Mouse (Mus musculus) embryonic facial prominence, embryonic 15.5 days (tissue): ENCODE data around the gene Men1. TPM values are rescaled to one million over a fixed set of nuclear protein-coding genes. Genes with fewer than 3 reads are reported as not detected.
A peak's percentile ranks its signal among the peaks of the same experiment; 100 is the strongest.

Source experiments
- ATAC-seq: fragments of 200-750 bp; cut with Nextera tagmentation; 2 replicates; pipeline ENCODE4 v1.8.0; 2017; ENCODE audit warnings: low read depth, moderate TSS enrichment; ENCODE audit not compliant: insufficient number of reproducible peaks, low FRiP score, low TSS enrichment
- H3K27ac ChIP-seq: fragments of 300-500 bp; sonication (generic); replicated peaks from 2 replicates; pipeline ENCODE4 v1.5.1; 2015; ENCODE audit warnings: mild to moderate bottlenecking, inconsistent platforms
- H3K27me3 ChIP-seq: fragments of 300-500 bp; sonication (generic); 2 replicates; pipeline ENCODE4 v1.6.1; 2015; ENCODE audit warnings: inconsistent platforms
- H3K36me3 ChIP-seq: fragments of 300-500 bp; sonication (generic); 2 replicates; pipeline ENCODE4 v1.6.1; 2015; ENCODE audit warnings: mild to moderate bottlenecking, inconsistent platforms
- H3K4me1 ChIP-seq: fragments of 300-500 bp; sonication (generic); 2 replicates; pipeline ENCODE4 v1.6.1; 2015; ENCODE audit warnings: inconsistent platforms
- H3K4me2 ChIP-seq: fragments of 300-500 bp; sonication (generic); replicated peaks from 2 replicates; pipeline ENCODE4 v1.6.1; 2015; ENCODE audit warnings: mild to moderate bottlenecking, inconsistent platforms
- H3K4me3 ChIP-seq: fragments of 300-500 bp; sonication (generic); replicated peaks from 2 replicates; pipeline ENCODE4 v1.5.1; 2015; ENCODE audit warnings: mild to moderate bottlenecking, inconsistent platforms
- H3K9ac ChIP-seq: fragments of 300-500 bp; sonication (generic); 2 replicates; pipeline ENCODE4 v1.6.1; 2015; ENCODE audit warnings: inconsistent platforms
- H3K9me3 ChIP-seq: fragments of 300-500 bp; sonication (generic); replicated peaks from 2 replicates; pipeline ENCODE4 v1.6.1; 2016; ENCODE audit warnings: inconsistent platforms
- WGBS: fragments of 180-500 bp; shearing (Covaris S2); methylation state at CpG from one replicate; pipeline ENCODE4 v1.1.7; 2015; 5-methylcytosine and 5-hydroxymethylcytosine counted together
- polyA plus RNA-seq: library from polyadenylated mRNA; unstranded; fragments of >200 nt; fragmentation: Nextera tagmentation; extraction: Ambion mirVana; gene quantifications from 2 replicates; pipeline ENCODE4 v1.2.1, GENCODE M21; 2015

Gene Men1
- polyA plus RNA-seq, 1 experiment from 2014 or later, result 91.7 TPM

DNA sequence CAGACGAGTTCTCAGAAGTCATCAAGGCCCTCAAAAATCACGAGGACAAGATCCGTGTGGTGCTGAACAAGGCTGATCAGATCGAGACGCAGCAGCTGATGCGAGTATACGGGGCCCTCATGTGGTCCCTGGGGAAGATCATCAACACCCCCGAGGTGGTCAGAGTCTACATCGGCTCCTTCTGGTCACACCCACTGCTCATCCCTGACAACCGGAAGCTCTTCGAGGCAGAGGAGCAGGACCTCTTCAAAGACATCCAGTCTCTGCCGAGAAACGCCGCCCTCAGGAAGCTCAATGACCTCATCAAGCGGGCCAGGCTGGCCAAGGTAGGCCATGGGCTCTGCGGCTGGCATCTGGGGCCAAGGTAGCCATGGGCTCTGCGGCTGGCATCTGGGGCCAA is 40.5 kb upstream of the Men1 start:
- H3K27ac ChIP-seq, result no peak overlapping the region
- no peaks in the 10 kb centered on the region for H3K9me3 ChIP-seq
- WGBS, result 94% methylated on average over 17 of the region's 17 CpGs
- peaks cover 79% of the 10 kb centered on the region for H3K36me3 ChIP-seq
- H3K27me3 ChIP-seq, result no peaks in the 10 kb centered on the region
- H3K4me2 ChIP-seq, result no peak overlapping the region
- no peaks in the 10 kb centered on the region for H3K4me1 ChIP-seq
- H3K9ac ChIP-seq, result no peak overlapping the region
- no peak for ATAC-seq
- no peak overlapping the region for H3K4me3 ChIP-seq

GRCm38 (mm10) chr19:6296551-6297210 is 38.1 kb upstream of the Men1 start:
- Histone ChIP-seq H3K9ac (no peak overlapping the region), H3K4me3 (no peak overlapping the region), H3K4me1 (peaks cover 14% of the 10 kb centered on the region), H3K9me3 (no peaks in the 10 kb centered on the region), H3K27me3 (no peaks in the 10 kb centered on the region), H3K36me3 (peaks cover 76% of the 10 kb centered on the region), H3K27ac (no peak overlapping the region), H3K4me2 (no peak overlapping the region)
- WGBS, result 83% methylated on average over 5 of the region's 5 CpGs
- ATAC-seq, result no peak

DNA sequence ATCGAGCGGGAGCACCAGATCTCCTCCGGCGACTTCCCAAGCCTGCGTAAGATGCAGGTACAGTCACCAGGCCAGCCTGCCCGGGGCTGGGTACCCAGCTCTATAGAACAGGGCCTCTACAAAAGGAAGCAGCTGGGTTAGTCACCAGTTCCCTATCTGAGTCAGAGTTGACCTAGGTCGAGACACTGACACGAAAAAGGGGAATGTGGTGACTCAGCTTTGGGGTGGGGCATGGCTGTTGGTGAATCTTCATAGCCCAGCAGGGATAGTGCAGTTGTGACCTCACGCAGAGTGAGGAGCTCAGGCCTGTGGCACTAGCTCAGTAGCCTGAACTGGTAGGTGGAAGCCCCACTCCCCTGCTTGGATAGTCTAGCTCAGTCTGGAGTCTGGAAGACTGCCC is 37.1 kb upstream of the Men1 start:
- peak; percentile 20; the same call in 1 of the 2 replicates for ATAC-seq
- Histone ChIP-seq H3K9me3 (no peaks in the 10 kb centered on the region), H3K4me3 (no peak overlapping the region), H3K36me3 (peaks cover 68% of the 10 kb centered on the region), H3K4me1 (peaks cover 19% of the 10 kb centered on the region), H3K4me2 (no peak overlapping the region), H3K27ac (no peak overlapping the region), H3K9ac (no peak overlapping the region), H3K27me3 (no peaks in the 10 kb centered on the region)
- WGBS, result 87% methylated on average over 9 of the region's 9 CpGs

GRCm38 (mm10) chr19:6299003-6299402 is 35.8 kb upstream of the Men1 start:
- WGBS, result 73% methylated on average over 4 of the region's 4 CpGs
- no peak for ATAC-seq
- H3K27me3 ChIP-seq, result no peaks in the 10 kb centered on the region
- H3K4me3 ChIP-seq, result no peak overlapping the region
- peaks cover 21% of the 10 kb centered on the region for H3K4me1 ChIP-seq
- H3K4me2 ChIP-seq, result no peak overlapping the region
- H3K9ac ChIP-seq, result no peak overlapping the region
- no peaks in the 10 kb centered on the region for H3K9me3 ChIP-seq
- peaks cover 57% of the 10 kb centered on the region for H3K36me3 ChIP-seq
- H3K27ac ChIP-seq, result no peak overlapping the region

GRCm38 (mm10) chr19:6299450-6300267 is 35.1 kb upstream of the Men1 start:
- 73% methylated on average over 7 of the region's 7 CpGs for WGBS
- Histone ChIP-seq H3K27ac (no peak overlapping the region), H3K9ac (no peak overlapping the region), H3K36me3 (peaks cover 51% of the 10 kb centered on the region), H3K27me3 (no peaks in the 10 kb centered on the region), H3K4me3 (no peak overlapping the region), H3K4me1 (peaks cover 23% of the 10 kb centered on the region), H3K4me2 (no peak overlapping the region), H3K9me3 (no peaks in the 10 kb centered on the region)
- ATAC-seq, result no peak

DNA sequence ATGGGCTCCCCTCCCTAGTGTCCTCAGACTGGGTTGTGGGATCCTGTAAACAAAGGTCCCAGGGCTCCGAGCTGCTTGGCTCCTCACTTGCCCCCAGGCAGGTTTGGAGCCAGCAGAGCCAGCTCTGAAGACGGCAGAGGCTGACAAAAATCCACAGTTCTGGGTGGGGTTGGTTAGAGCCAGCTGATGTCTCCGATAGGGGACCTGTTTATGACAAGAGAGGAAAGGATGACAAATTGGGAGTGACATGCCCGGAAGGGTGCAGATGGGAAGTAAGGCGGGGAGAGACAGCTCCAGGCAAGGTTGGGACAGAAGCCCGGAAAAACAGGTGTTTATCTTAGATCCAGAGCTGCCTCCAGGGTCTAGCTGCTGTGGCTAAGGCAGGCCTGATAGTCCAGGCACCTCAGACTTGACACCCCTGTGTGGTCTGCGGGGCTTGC is 34.4 kb upstream of the Men1 start:
- Histone ChIP-seq H3K4me3 (no peak overlapping the region), H3K27me3 (no peaks in the 10 kb centered on the region), H3K4me2 (no peak overlapping the region), H3K4me1 (peaks cover 25% of the 10 kb centered on the region), H3K9me3 (no peaks in the 10 kb centered on the region), H3K36me3 (peaks cover 43% of the 10 kb centered on the region), H3K27ac (no peak overlapping the region), H3K9ac (no peak overlapping the region)
- ATAC-seq, result no peak
- 47% methylated on average over 7 of the region's 7 CpGs for WGBS

DNA sequence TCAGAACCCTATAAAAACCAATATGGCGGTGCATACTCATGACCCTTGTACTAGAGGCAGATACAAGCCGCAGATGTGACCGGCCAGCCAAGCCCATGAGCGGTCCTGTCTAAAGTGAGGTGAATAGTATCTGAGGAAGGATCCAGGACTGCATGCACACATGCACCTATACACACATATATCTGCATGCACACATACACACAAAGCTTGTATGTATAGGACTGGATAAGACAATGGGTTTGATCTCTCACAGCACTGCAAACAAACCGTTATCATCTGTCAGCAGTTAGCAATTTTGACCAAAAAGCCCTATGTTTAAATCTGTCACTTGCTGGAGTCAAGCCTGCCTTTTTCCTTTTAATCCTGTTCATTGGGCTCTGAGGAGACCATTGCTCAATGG is 32.7 kb upstream of the Men1 start:
- ATAC-seq, result no peak
- no peaks in the 10 kb centered on the region for H3K9me3 ChIP-seq
- H3K36me3 ChIP-seq, result peaks cover 28% of the 10 kb centered on the region
- H3K4me2 ChIP-seq, result no peak overlapping the region
- 88% methylated on average over 5 of the region's 5 CpGs for WGBS
- H3K4me3 ChIP-seq, result no peak overlapping the region
- H3K27ac ChIP-seq, result 0 out of 2 replicates have a peak overlapping the region, but pooled peaks have one; percentile 31
- H3K27me3 ChIP-seq, result no peaks in the 10 kb centered on the region
- no peak overlapping the region for H3K9ac ChIP-seq
- peaks cover 36% of the 10 kb centered on the region for H3K4me1 ChIP-seq

- no peak overlapping the region for H3K4me3 ChIP-seq
- 0 out of 2 replicates have a peak overlapping the region, but pooled peaks have one; percentile 31 for H3K27ac ChIP-seq
These were observed 32.3 kb upstream of the Men1 start for GRCm38 (mm10) chr19:6302522-6302921.

GRCm38 (mm10) chr19:6303831-6304230 is 30.9 kb upstream of the Men1 start:
- H3K9me3 ChIP-seq, result no peaks in the 10 kb centered on the region
- no peak overlapping the region for H3K4me3 ChIP-seq
- no peak for ATAC-seq
- H3K36me3 ChIP-seq, result peaks cover 11% of the 10 kb centered on the region
- no peak overlapping the region for H3K27ac ChIP-seq
- no peak overlapping the region for H3K9ac ChIP-seq
- H3K4me2 ChIP-seq, result no peak overlapping the region
- H3K27me3 ChIP-seq, result no peaks in the 10 kb centered on the region
- H3K4me1 ChIP-seq, result peaks cover 48% of the 10 kb centered on the region
- 81% methylated on average over 6 of the region's 6 CpGs for WGBS

More at GRCm38 (mm10) chr19:6302522-6302921, 32.3 kb upstream of the Men1 start:
- Histone ChIP-seq H3K4me1 (peaks cover 40% of the 10 kb centered on the region), H3K9me3 (no peaks in the 10 kb centered on the region), H3K27me3 (no peaks in the 10 kb centered on the region), H3K9ac (no peak overlapping the region), H3K36me3 (peaks cover 24% of the 10 kb centered on the region), H3K4me2 (no peak overlapping the region)
- no peak for ATAC-seq
- 15% methylated on average over 4 of the region's 4 CpGs for WGBS

- Histone ChIP-seq H3K4me1 (peaks cover 47% of the 10 kb centered on the region), H3K4me2 (no peak overlapping the region), H3K36me3 (no peaks in the 10 kb centered on the region), H3K27ac (0 out of 2 replicates have a peak overlapping the region, but pooled peaks have one; percentile 28), H3K27me3 (no peaks in the 10 kb centered on the region), H3K9me3 (no peaks in the 10 kb centered on the region), H3K9ac (no peak overlapping the region), H3K4me3 (no peak overlapping the region)
- peak; percentile 53; the same call in 1 of the 2 replicates for ATAC-seq
- 25% methylated on average over 5 of the region's 5 CpGs for WGBS
These were observed 29.8 kb upstream of the Men1 start for GRCm38 (mm10) chr19:6304787-6305516.

GRCm38 (mm10) chr19:6305517-6306115 is 29.2 kb upstream of the Men1 start:
- peak overlapping the region; percentile 65 for H3K4me2 ChIP-seq
- no peak for ATAC-seq
- 49% methylated on average over 8 of the region's 8 CpGs for WGBS

More at GRCm38 (mm10) chr19:6305517-6306115, 29.2 kb upstream of the Men1 start:
- peak overlapping the region; percentile 72 for H3K4me3 ChIP-seq
- H3K27me3 ChIP-seq, result no peaks in the 10 kb centered on the region
- H3K27ac ChIP-seq, result peak overlapping the region; percentile 85
- peaks cover 41% of the 10 kb centered on the region for H3K4me1 ChIP-seq
- H3K9me3 ChIP-seq, result no peaks in the 10 kb centered on the region
- peaks cover 4% of the 10 kb centered on the region for H3K36me3 ChIP-seq
- H3K9ac ChIP-seq, result peak overlapping the region; percentile 50
